Mouse (Mus musculus) kidney, adult 2 months (tissue): ENCODE data around the gene Xrra1.

Experiments used
- CTCF ChIP-seq: fragments of 200-500 bp; conservative IDR thresholded peaks from 2 replicates; pipeline ENCODE4 v1.5.1; 2011; ENCODE audit warnings: low read depth, mild to moderate bottlenecking, control low read depth, low read length, moderate library complexity, mixed read lengths; ENCODE audit not compliant: insufficient read depth, insufficient read length
- POLR2A ChIP-seq: fragments of 200-500 bp; IDR thresholded peaks from one replicate; pipeline ENCODE4 v1.6.1; 2011; ENCODE audit warnings: low read depth, low read length, control low read depth

DNA sequence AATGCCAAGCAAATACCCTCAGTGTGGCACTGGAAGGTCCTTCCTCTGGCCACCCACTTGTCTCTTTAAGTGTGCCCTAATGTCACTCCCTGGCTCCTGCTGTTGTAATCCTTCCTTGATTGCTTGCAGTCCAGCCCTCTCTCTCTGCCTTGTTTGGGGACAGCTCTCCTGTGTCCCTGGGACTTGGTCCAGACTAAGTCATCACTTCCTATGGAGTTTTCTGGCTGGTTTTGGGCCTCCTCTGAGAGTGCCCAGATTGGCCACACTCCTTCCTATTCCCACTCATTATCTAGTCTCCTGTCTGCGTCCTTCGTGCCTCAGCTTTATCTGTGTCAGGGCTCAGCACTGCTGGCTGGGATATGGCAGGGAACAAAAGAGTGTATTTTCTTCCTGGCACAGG is 56.6 kb downstream of the Xrra1 start:
- TF ChIP-seq CTCF = no peak
- no peak for TF ChIP-seq POLR2A
